ENCODE assay signal across 7 mouse cellular contexts in the genomic region with DNA sequence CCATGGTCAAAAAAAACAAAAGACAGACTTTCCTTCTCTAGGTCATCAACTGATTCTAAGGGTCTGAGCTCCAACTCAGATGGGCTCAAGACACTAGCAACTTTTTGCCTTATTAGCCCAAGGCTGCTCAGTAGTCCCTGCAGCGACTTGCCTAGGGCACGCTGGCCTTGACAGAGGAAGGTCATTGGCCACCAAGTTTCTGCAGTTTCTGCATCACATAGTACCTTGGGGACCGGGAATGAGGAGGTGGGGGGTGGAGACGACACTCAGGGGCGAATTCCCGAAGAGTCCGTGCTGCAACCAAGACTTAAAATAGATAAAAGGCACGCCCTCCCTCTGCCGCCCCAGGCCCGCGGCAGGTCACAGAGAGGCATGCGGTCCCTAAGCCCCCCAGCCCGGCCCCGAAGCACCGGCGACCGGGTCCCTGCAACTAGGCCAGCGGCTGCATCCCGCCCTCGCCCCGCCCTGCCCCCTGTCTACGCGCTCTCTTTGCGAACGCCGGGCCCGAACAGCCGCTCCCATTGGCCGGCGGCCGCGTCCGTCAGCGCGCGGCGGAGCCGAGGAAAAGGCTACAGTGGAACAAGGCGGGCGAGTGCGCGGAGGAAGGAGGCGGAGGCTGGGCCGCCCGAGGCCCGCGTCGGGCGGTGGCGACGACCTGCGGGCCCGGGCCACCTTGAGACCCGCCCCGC. TPM values are rescaled to one million over a fixed set of nuclear protein-coding genes. Genes with fewer than 3 reads are reported as not detected.
DNase-seq lines count a peak whose midpoint lies in the region; ATAC-seq and TF ChIP-seq lines count a peak whose summit lies in the region.

No protein-coding gene starts in this region.

- peak overlapping the region; percentile 87 for H3K4me2 ChIP-seq in intestine, postnatal 0 days (replicated peaks; ENCODE audit: low read depth)
- peak overlapping the region; percentile 74 for H3K4me2 ChIP-seq in midbrain, embryonic 12.5 days (replicated peaks)

- ATAC-seq in intestine, postnatal 0 days = peak; percentile 94
- peak; percentile 96 for ATAC-seq in midbrain, embryonic 12.5 days (ENCODE audit: low FRiP score, low read depth)

- H3K27me3 ChIP-seq in intestine, postnatal 0 days (replicated peaks; ENCODE audit: control insufficient read depth, insufficient read depth, low read length) = no peaks in the 10 kb centered on the region
- peaks cover 18% of the 10 kb centered on the region; the same call in 1 of the 2 replicates for H3K27me3 ChIP-seq in midbrain, embryonic 12.5 days
- H3K27me3 ChIP-seq in small intestine, adult 2 months (ENCODE audit: control insufficient read depth, insufficient read depth, low read length) = no peaks in the 10 kb centered on the region

- TF ChIP-seq CTCF in intestine, postnatal 0 days (IDR thresholded peaks at IDR 0.05; ENCODE audit: low read depth) = peak; percentile 54
- no peak for TF ChIP-seq CTCF in small intestine, adult 2 months (IDR thresholded peaks at IDR 0.05; ENCODE audit: extremely low read depth, insufficient read length, insufficient replicate concordance, low read depth, low read length)

- H3K27ac ChIP-seq in intestine, postnatal 0 days (ENCODE audit: low read depth, low read length) = peak overlapping the region; percentile 96
- peak overlapping the region; percentile 89 for H3K27ac ChIP-seq in midbrain, embryonic 12.5 days (replicated peaks)
- H3K27ac ChIP-seq in small intestine, adult 2 months (ENCODE audit: insufficient read depth, low read depth, low read length) = 0 out of 2 replicates have a peak overlapping the region, but pooled peaks have one; percentile 1

- no peaks in the 10 kb centered on the region for H3K36me3 ChIP-seq in intestine, postnatal 0 days (ENCODE audit: control insufficient read depth, insufficient read depth)
- H3K36me3 ChIP-seq in midbrain, embryonic 12.5 days = no peaks in the 10 kb centered on the region
- H3K36me3 ChIP-seq in small intestine, adult 2 months (ENCODE audit: control insufficient read depth, insufficient read depth, low read length) = no peaks in the 10 kb centered on the region

- H3K9ac ChIP-seq in intestine, postnatal 0 days (ENCODE audit: low read depth, low read length) = peak overlapping the region; percentile 97
- H3K9ac ChIP-seq in midbrain, embryonic 12.5 days (replicated peaks) = peak overlapping the region; percentile 94

- WGBS in intestine, postnatal 0 days = under 1% methylated on average over 49 of the region's 55 CpGs
- WGBS in midbrain, embryonic 12.5 days = 1% methylated on average over 45 of the region's 55 CpGs
- WGBS in small intestine, adult 2 months = under 1% methylated on average over 53 of the region's 55 CpGs

- peak; percentile 91 for TF ChIP-seq POLR2A in small intestine, adult 2 months (IDR thresholded peaks at IDR 0.05; ENCODE audit: low read depth, low read length)

- H3K4me1 ChIP-seq in intestine, postnatal 0 days (replicated peaks; ENCODE audit: control insufficient read depth, insufficient read depth, low read length) = peaks cover 17% of the 10 kb centered on the region
- peaks cover 27% of the 10 kb centered on the region for H3K4me1 ChIP-seq in midbrain, embryonic 12.5 days
- no peaks in the 10 kb centered on the region for H3K4me1 ChIP-seq in small intestine, adult 2 months (ENCODE audit: control insufficient read depth, insufficient read depth, insufficient read length, low read length)

- peak; percentile 98 for DNase-seq in adrenal gland, adult 2 months
- peak; percentile 87 for DNase-seq in embryo, embryonic 11.5 days (ENCODE audit: low read depth, low spot score)
- DNase-seq in gastrocnemius, postnatal 4 days (ENCODE audit: low spot score in 2 of 2) = peak; percentile 91 to 95
- peak; percentile 98 for DNase-seq in left cerebral cortex, postnatal 4 days

- H3K9me3 ChIP-seq in intestine, postnatal 0 days (ENCODE audit: control insufficient read depth) = no peaks in the 10 kb centered on the region
- no peaks in the 10 kb centered on the region for H3K9me3 ChIP-seq in midbrain, embryonic 12.5 days

- peak overlapping the region; percentile 80 for H3K4me3 ChIP-seq in intestine, postnatal 0 days (ENCODE audit: low read depth, low read length)
- peak overlapping the region; percentile 87 for H3K4me3 ChIP-seq in midbrain, embryonic 12.5 days
- H3K4me3 ChIP-seq in small intestine, adult 2 months (ENCODE audit: low read depth, low read length) = peak overlapping the region; percentile 71

- intact Hi-C loops in left cerebral cortex, postnatal 4 days (cut with DNase I) = no loop called here

RNA-seq across cellular contexts. Expression of a gene that starts 0.7 kb away (rescaled TPM):
- 10 to 100 TPM; 36.4 to 52.4 TPM for total RNA-seq in adrenal gland, adult 2 months (2021)
- polyA plus RNA-seq in adrenal gland, adult 2 months (2012; rRNA removed) = 38.3 and 39.8 TPM in 2 replicates
- total RNA-seq in gastrocnemius, postnatal 4 days (2021) = 1 to 10 TPM; 6.7 TPM
- polyA plus RNA-seq in intestine, postnatal 0 days (2015; fragmentation: Nextera tagmentation; extraction: Ambion mirVana) = 2.3 and 2.6 TPM in 2 replicates
- total RNA-seq in left cerebral cortex, postnatal 4 days (2021) = 10 to 100 TPM; 29.2 to 30.8 TPM
- 2.0 and 3.4 TPM in 2 replicates for polyA plus RNA-seq in midbrain, embryonic 12.5 days (2016; fragmentation: Nextera tagmentation; extraction: Ambion mirVana)
- 1.7 and 2.6 TPM in 2 replicates for polyA plus RNA-seq in small intestine, adult 2 months (2012; rRNA removed)

Comparison
In these comparisons a context has a peak if more than half of its experiments do, and no peak if none do; other contexts are left out.
1. Peak in every context shown above with its lines: DNase-seq, ATAC-seq, H3K4me3 ChIP-seq and H3K27ac ChIP-seq.
2. H3K27ac ChIP-seq: peak in every context shown above with its lines; median percentile 96 in intestine, postnatal 0 days; 89 in midbrain, embryonic 12.5 days; 1 in small intestine, adult 2 months.